Mouse (Mus musculus): ENCODE measurements around the gene Gnao1.

GRCm38 (mm10) chr8:93906961-93907360 is 97.2 kb downstream of the Gnao1 start:
- TF ChIP-seq ZNF384 (IDR thresholded peaks at IDR 0.05; ENCODE audit: low read depth, low read length): no peak
- TF ChIP-seq ZC3H11A (IDR thresholded peaks at IDR 0.05; ENCODE audit: borderline replicate concordance, low read depth, low read length): no peak

Data from ES-E14 (cell line).